11 mouse cellular contexts compared by ENCODE assay signal in the genomic region with DNA sequence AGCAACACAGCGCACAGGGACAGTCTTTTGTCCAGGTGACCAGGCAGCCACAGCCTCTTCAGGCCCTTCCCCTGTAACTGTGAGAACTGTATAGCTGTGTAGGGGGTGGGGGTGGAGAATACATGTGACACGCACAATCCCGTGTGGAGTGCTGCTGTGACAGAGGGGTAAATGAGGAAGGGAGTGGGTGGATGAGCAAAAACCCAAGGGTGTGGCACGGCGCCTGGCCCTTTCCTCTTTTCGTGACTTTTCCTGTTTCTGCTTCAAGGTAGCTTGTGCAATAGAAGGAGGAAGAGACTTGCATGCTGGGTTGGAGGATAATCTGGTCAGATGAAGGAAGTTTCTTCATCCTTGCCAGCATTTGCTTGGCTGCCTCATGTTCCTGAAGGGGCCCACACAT. TPM values are rescaled to one million over a fixed set of nuclear protein-coding genes. Genes with fewer than 3 reads are reported as not detected.
A peak's percentile ranks its signal among the peaks of the same experiment; 100 is the strongest.
DNase-seq lines count a peak whose midpoint lies in the region; ATAC-seq and TF ChIP-seq lines count a peak whose summit lies in the region.
"Had no signal": no experiment of that assay in that cellular context is flagged by ENCODE, and none has a peak within 500 bp of the region (broad histone marks: within the 10 kb centered on the region; RNA-seq: fewer than 3 reads in every experiment).

No protein-coding gene starts in this region.

- peak; percentile 90 for ATAC-seq in monocyte, adult 5-6 weeks (replicated peaks; ENCODE audit: insufficient number of reproducible peaks, low FRiP score, low TSS enrichment, poor library complexity, severe bottlenecking)

- DNase-seq in gastrocnemius, adult 2 months = peak; percentile 29
- no peak for DNase-seq in gastrocnemius, postnatal 36 days
- DNase-seq in lung, postnatal 25 days (ENCODE audit: low spot score) = peak; percentile 54
- DNase-seq in lung, postnatal 10 days = no peak
- peak; percentile 64 for DNase-seq in brain, adult 2 months (ENCODE audit: low read depth, low spot score)
- no peak for DNase-seq in cerebellum, postnatal 10 days
- no peak for DNase-seq in left cerebral cortex, adult 11 months (ENCODE audit: low spot score)
- DNase-seq: cerebellum, adult 9-11 months had no signal

- intact Hi-C loops in gastrocnemius, adult 2 months (cut with DNase I) = no loop called here
- intact Hi-C loops in gastrocnemius, postnatal 36 days (cut with DNase I) = no loop called here

- H3K27ac ChIP-seq in gastrocnemius, adult 2 months = 0 out of 2 replicates have a peak overlapping the region, but pooled peaks have one; percentile 3

- TF ChIP-seq CTCF in gastrocnemius, adult 2 months (IDR thresholded peaks at IDR 0.05) = no peak

- no peak overlapping the region for H3K4me3 ChIP-seq in gastrocnemius, adult 2 months
- H3K4me3 ChIP-seq: heart, embryonic 15.5 days; megakaryocyte, embryonic 14.5 days had no signal

RNA-seq across cellular contexts. Expression of a gene that starts 21.9 kb away (rescaled TPM):
- 10 to 100 TPM; 28.9 to 33.6 TPM for total RNA-seq in gastrocnemius, adult 2 months (2021)
- total RNA-seq in gastrocnemius, postnatal 36 days (2021) = 10 to 100 TPM; 24.8 to 27.8 TPM
- total RNA-seq in monocyte, adult 5-6 weeks (2017) = 77.4 to 104 TPM (median 81.3 TPM) in 3 replicates

RNA-seq across cellular contexts. Expression of a gene that starts 23.6 kb away (rescaled TPM):
- under 1 TPM; 0.41 to 0.98 TPM for total RNA-seq in gastrocnemius, adult 2 months (2021)
- total RNA-seq in gastrocnemius, postnatal 36 days (2021) = 1 to 10 TPM in 1 of 2 experiments, under 1 TPM in 1; 0.28 to 1.0 TPM
- 156 to 182 TPM (median 181 TPM) in 3 replicates for total RNA-seq in monocyte, adult 5-6 weeks (2017)

Comparison
In these comparisons a context has a peak if more than half of its experiments do, and no peak if none do; other contexts are left out.
1. DNase-seq: peak in gastrocnemius, adult 2 months (single experiment), lung, postnatal 25 days (single experiment) and brain, adult 2 months (single experiment); none in gastrocnemius, postnatal 36 days (0 of 2), lung, postnatal 10 days (single experiment), cerebellum, postnatal 10 days (0 of 2) and left cerebral cortex, adult 11 months (single experiment).
2. RNA of a gene that starts 23.6 kb away (total RNA-seq): 156 to 182 TPM in monocyte, adult 5-6 weeks; 0.28 to 1.0 TPM in gastrocnemius, postnatal 36 days and 0.41 to 0.98 TPM in gastrocnemius, adult 2 months; every median in the first group is over 10 times any median in the second.